Mouse (Mus musculus) kidney, postnatal 25 days (tissue): ENCODE data around the gene Tpst1.

Source experiments
- DNase-seq, 2 experiments: peaks; one replicate each; pipeline ENCODE4 v3.0.0; 2021; ENCODE audit warnings: mixed read lengths in 2 of 2

Tpst1 gene

DNA sequence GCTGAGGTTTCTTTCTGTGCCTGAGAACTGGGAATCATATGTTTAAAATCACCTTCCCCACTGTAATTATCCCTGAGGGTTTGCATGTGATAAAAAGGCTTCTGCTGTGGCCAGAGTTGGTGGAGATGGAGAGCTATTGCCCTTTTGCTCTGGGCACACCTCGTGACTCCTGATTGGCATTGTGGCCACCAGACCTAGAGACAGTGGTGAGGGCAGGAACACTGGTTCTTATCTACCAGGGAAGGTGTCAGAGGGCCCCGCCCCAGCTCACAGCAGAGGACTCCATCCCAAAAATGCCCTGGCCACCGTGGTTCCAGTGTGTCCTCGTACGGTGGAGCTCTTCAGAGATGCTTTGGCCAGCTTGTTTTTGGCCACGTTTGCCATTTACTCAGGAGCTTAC is 20.2 kb upstream of the Tpst1 start:
- no peak for DNase-seq

DNA sequence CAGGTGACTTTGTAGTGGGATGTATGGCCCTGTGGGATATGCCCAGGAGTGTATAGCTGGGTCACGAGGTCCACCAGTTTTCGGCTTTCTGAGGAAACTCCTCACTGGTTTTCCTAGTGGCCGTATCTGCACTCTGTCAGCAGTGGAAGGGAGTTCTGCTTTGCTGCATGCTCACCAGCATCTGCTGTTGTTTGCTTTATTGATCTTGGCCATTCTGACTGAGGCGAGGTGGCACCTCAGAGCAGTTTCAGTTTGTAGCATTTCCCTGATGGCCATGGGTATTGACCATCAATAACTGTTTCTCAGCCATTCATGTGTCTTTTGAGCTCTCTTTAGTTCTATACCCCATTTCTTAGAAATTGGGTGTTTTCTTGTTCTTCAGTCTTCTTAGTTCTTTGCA is 17.4 kb upstream of the Tpst1 start:
- DNase-seq = no peak

DNA sequence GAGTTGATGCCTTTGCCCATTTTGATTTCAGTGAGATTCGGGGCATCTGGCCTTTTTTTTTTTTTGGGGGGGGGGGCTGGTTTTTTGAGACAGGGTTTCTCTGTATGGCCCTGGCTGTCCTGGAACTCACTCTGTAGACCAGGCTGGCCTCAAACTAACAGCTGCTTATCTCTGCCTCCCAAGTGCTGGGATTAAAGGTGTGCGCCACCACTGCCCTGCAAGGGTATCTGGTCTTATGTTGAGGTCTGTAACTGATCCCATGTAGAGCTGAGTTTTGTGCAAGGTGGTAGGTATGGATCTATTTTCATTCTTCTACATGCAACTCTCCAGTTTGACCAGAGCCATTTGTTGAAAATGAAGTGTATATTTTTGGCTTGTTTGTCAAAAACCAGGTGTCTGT is 16.8 kb upstream of the Tpst1 start:
- no peak for DNase-seq

DNA sequence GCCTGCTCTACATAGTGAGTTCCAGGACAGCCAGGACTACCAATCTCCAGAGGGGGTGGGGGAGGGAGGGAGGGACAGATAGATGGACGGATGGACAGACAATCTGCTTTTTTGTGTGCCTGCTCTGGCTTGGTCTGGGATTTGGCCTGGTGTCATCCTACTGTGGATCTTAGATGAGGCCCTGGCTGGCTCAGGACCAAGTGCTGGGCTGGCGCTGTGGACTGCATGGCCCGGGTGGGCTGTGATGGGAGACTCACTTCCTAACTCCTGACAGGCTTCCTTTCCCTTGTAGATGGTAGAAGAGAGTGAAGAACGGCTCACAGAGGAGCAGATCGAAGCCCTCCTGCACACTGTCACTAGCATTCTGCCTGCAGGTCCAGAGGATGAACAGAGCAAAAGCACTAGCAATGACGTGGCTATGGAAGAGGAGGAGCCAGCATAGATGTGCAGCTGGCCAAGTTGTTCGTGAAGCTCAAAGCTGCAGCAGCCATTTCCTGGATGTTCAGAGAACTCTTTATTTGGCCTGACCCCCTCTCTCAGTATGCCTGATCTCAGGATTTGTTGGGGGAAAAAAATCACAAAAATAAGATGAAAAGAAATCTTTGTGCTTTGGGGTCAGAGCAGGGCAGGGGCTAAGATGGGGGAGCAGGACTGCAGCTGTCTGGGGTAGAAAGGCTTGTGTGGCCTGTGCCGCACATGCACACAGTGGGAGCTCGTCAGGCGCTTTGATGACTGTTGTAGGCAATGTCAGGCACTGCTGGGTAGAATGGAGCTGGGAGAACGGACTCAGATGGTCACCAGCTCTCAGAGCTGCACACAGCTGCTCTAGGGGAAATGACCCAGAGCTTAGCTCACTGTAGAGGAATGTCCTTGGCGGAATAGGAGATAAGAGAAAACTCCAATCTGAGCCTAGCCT is 13.5 kb upstream of the Tpst1 start:
- DNase-seq = peak in 1 of 2 experiments; percentile 20

DNA sequence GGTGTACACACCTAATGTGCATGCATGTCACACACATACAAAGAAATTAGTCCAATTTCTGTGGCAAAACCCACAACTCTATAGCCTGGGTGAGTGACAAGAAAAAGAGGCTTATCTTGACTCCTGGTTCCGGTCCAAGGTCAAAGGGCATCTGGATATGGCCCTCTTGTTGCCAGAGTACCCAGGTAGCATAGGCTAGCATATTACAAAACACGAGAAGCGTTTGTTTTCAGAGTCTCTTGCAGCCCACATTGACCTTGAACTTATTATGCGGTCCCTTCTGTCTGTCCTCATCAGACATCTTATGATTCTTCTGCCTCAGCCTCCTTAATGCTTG is 12.8 kb upstream of the Tpst1 start:
- DNase-seq = no peak

DNA sequence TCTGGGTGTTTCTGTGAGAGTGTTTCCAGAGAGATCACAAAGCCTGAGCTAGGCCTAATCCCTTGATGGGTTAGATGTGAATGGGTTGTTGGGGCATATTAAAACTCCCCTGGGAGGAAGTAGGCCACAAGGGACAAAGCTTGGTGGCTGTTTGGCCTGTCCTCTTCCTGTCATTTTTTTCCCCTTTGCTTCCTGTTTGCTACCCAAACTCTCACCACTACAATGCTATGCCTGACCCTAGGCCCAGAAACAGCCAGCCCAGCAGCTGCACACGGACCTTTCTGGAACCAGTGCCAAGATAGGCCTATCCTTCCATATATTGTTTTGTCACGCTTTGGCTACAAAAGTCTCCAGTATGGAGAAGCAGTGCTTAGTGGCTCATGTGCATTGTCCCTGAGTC is 11.0 kb upstream of the Tpst1 start:
- peak in 1 of 2 experiments; percentile 26 for DNase-seq

DNA sequence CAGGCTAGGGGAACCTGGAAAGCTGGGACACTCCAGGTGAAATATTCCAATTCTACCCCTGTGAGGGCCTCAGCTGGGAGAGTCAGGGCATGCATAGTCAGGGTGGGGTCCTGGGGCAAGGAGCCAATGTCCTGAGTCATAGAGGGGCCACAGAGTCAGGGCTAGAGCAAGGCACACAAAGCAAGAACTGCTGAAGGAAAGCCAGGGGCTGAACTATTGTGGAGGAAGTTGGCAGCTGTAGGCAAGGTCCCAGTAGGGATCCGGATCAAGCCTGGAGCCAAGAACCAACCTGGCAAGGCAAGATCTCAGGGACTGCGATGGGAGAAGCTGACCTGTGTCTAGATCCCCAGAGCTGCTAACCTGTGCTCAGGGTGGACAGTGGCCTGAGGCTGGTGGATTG is 9.4 kb upstream of the Tpst1 start:
- no peak for DNase-seq

DNA sequence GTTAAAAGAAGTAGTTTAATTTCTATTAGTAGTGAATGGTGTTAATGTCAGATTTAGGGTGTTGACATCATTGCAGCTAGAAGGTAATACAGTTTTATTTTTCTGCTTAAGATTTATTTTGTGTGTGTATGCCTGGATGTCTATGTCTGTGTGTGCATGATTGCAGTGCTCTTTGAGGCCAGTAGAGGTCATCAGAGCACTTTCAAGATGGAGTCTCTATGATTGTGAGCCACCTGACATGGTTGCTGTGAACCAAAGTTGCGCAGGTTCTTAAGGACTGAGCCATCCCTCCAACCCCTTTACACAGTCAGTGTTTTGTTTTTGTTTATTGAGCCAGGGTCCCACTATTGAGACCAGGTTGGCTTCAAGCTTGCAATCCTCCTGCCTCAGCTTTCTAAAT is 7.5 kb upstream of the Tpst1 start:
- no peak for DNase-seq

DNA sequence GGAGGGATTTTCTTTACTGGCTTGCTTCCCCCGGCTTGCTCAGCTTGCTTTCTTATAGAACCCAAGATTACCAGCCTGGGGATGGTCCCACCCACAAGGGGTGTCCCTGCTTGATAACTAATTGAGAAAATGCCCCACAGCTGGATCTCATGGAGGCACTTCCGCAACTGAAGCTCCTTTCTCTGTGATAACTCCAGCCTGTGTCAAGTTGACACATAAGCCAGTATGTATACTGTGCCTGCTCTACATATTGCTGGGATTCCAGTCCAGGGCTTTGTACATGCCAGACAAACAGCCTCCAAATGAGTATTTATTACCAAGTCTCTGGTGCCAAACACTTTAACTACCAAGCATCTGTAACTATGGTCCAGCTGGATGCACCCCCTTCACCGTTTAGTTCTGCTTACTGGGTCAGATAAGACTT is 5.3 kb upstream of the Tpst1 start:
- no peak for DNase-seq

DNA sequence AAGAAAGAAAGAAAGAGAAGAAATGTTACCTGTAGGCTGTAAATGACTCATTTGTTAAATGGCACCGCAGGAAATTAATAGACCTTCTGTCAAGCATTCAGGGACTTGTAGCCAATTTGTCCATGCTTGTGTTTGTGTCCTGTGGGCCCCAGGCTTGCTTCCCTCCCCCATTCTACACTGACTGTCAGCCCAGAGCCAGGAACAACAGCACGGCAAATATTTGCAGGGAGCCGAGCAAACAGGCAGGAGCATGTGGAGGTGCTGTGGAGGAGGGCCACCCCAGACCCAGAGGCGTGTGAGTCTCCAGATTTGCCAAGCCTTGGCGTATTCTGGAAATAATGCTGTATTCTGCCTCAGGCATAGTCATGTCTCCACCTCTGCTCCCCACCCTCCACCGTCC is 1.4 kb downstream of the Tpst1 start:
- no peak for DNase-seq

DNA sequence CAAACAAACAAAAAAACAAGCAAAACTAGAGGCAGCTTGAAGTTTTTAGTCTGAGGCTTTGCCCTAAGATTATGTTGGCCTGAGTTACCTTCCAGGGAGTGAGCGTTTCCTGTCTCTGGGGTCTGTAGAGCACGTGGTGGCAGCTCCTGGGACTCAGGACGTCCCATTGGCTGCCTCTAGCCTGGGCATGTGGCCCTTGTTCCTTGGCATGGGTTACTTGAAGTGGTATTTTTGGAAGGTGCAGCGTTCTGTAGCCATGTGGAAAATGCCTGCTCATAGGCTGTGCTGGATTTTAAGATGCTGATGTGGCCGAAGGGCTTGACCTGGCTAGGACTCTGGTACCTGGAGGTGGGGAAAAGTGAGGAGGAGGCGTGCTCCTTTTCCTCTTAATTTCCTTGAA is 3.3 kb downstream of the Tpst1 start:
- DNase-seq = no peak

DNA sequence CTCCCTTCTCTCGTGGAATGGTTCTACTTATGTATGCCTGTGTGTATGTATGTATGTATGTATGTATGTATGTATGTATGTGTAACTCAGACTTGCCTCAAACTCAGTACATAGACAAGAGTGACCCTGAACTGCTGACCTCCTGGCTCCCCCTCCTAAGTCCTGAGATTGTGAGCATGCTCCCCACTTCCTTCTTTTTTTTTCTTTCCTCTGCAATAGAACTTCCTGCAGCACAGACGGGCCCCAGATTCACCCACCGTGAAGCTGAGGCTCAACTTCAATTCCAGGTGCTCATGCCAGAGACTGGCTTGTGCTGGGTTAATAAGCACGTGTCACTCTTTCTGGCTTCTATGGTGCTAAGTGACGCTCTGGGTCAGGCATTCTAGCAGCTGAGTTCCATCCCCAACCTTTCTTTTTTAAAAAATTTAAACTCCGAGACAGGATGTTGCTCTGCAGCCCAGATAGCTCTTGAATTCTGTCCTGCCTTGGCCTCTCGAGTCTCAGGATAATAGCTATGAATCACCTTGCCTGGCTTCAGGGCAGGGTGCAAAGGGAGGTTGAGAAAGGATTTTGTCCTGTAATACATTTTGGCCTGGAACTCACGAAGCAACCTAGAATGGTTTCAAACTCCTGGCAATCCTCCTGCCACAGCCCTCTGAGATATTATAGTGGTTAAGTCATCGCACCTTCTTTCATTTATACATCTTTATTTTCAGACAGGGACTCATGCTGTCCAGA is 5.1 kb downstream of the Tpst1 start:
- DNase-seq = no peak

DNA sequence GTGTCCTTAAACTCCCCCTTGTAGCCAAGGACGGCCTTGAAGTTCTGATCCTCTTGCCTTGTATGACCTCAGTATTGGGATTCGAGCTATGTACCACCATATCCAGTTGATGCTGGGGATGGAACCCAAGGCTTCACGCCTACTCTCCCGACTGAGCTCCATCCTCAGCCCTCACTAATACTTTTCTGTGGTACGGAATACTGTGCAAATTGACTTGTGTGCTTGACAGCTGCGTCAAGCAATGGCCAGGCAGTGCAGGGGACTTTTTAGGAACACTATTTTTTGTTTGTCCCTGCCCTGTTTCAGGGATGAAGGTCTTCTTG is 5.7 kb downstream of the Tpst1 start:
- no peak for DNase-seq

DNA sequence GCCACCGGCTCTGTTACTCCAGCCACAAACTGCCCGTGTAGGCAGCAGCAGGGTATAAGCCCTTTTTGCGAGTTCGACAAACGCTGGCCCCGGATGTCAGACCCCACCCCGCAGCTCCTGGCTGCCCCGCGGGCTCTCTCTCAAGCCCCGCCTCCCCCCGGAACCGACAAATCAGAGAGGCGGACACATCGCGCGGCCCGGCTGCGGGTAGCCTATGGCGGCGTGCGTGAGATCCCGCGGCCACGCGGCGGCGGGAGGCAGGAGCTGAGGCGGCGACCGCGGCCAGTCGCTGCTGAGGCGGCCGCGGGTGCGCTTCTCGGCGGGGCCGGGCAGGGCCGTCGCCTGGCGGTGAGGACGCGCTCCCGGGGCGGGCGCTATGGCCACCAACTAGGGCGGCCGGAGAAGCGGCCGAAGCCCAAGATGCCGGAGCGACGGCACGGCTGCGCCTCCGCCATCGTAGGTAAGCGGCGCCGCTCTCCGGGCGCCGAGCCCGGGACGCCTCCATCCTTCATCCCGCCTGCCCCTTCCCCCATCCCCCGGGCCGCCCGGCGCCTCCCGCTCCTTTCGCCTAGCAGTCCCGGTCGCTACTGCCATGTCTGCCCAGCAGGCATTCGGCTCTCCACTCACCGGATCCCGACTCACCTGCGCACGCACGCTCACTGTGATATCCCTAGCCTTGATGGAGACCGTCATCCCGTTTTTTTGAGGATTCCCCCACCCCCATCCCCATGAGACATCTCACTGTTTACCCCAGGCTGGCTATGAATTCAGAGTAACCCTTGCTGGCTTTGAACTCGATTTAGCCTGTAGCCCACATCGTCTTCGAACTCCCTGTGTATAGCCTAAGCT is 6.3 kb downstream of the Tpst1 start:
- DNase-seq = peak; percentile 92 to 96

DNA sequence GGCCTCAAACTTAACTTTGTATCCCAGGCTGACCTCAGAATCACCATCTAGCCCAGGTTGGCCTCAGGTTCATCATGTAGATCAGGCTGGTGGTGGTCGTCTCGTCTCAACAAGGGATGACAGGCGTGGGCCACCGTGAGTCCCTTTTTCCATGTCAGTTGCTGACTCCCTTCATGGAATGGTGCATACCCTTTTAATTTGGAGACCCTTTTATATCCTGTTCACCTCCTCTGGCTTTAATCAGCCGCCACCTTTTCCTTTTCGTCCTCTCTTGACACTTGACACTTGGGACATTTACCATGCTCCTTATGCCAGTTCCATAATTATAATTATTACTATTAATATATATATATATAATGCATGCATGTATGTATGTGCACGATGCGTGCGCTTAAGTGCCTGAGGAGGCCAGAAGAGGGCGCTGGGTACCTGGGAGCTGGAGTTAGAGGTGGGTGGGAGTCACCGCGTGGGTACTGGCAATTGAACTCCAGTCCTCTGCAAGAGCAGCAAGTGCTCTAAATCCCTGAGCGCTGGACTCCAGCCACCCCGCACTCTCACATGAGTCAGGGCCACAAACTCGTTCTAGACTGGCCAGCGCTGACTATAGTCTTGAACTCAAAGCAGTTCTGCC is 7.0 kb downstream of the Tpst1 start:
- DNase-seq = no peak

DNA sequence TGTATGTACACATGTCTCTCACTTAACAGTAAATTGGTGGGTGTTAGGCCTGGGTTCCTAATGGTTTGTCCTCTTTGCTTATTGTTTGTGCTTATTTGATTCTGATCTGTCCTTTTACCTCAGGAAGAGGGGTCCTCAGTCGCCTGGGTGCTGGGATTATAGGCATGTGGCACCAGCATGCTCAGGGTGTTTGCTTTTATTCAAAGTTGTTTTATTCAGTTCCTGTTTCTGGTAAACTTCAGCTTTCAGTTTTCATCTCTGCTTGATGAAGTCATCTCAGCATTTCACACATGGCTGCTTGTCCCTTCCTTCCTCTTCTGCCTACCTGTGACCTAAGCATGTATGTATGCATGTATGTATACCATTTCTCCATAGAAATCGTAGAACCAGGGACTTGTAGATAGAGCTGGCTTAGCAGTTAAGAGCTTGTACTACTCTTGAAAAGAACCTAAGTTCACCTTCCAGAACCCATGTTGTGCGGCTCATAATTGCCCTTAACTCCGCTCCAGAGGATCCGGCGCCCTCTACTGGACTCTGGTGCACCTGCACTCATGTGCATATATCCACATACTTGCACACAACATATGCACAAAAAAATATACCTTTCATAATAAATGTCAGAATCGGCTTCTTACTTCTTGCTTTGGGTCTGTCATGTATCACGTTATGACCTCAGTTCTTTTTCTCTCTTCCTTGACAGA is 8.2 kb downstream of the Tpst1 start:
- no peak for DNase-seq

DNA sequence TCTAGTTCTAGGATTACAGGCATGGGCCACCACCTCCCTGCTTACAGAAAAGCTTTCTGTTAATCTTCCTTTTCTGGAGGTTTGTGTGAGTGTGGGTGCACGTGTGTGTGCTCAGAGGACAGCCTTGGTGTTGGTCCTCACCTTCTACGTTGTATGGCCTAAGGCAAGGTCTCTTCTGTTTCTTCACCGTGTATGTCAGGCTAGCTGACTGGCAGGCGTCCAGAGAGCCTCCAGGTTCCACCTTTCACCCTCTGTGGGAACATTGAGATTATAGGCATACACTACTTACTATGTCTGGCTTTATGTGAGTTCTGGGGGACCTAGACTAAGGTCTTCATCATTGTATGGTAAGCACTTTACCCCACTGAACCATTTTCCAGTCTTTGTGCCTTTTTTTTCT is 9.3 kb downstream of the Tpst1 start:
- DNase-seq = no peak

DNA sequence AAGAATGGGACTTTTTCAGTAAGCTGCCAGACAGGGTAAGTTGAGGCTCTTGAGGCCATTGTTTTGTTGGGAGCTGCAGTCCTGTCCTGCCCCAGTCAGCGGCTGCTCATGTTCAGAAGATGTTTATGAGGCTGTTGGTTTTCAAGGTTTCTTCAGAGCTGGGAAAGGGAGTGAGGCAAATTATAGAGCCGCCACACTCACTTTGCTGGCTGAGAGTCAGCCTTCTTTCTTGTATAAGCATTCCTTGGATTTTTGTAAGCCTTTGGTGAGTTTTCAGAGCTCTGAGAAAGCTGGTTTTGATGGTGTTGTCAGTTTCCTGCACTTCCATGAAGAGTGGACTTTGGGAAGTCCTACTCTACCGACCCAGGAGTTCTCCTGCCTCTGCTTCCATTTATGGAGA is 11.1 kb downstream of the Tpst1 start:
- no peak for DNase-seq

DNA sequence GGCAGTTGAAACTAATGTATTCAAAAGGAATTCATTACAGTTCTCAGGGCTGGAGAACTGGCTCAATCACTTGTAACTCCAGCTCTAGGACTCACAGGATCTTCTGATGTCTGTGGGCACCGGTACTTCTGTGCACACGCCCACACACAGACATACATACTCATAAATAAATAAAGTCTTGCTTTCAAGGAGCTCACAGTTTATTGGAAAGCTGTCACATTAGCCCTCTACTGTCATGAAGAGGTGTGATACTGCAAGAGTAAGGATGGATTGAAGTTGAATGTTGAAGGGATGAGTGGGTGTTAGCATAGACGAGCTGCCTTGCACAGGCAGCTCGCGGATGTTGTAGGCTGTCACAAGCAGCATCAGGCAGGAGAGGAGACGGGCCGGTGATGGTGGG is 14.9 kb downstream of the Tpst1 start:
- no peak for DNase-seq

DNA sequence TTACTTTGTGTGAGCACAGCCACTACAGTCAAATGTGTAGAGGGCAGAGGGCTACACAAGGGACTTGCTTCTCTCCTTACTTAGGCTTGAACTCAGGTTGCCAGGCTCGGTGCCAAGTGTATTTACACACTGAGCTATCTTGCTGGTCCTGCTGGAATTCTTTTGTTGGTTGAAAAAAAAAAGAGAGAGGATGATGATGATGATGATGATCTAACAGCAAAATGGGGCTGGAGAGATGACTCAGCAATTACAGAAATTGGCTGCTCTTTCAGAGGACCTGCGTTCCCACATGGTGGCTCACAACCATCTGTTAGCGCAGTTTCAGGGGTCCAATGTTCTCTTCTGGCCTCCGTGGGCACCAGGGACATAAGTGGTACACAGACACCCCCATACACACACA is 15.5 kb downstream of the Tpst1 start:
- DNase-seq = no peak

DNA sequence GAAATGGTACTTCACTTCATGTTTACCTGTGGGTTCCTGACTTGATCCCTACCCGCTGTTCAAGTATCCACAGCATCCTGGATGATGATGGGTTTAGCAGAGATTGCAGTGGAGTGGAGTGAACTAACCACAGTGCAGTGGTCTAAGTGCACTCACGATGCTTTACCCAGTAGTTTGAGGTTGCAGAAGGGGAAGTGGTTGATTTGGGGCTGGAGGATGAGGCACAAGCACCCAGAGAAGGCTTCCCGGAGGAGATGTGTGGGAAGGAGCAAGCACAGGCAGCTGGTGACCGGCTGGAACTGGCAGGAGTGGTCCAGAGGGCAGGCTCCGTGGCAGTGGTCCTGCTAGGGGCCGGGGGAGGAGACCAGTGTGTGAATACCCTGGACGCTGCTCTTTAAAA is 16.1 kb downstream of the Tpst1 start:
- no peak for DNase-seq

DNA sequence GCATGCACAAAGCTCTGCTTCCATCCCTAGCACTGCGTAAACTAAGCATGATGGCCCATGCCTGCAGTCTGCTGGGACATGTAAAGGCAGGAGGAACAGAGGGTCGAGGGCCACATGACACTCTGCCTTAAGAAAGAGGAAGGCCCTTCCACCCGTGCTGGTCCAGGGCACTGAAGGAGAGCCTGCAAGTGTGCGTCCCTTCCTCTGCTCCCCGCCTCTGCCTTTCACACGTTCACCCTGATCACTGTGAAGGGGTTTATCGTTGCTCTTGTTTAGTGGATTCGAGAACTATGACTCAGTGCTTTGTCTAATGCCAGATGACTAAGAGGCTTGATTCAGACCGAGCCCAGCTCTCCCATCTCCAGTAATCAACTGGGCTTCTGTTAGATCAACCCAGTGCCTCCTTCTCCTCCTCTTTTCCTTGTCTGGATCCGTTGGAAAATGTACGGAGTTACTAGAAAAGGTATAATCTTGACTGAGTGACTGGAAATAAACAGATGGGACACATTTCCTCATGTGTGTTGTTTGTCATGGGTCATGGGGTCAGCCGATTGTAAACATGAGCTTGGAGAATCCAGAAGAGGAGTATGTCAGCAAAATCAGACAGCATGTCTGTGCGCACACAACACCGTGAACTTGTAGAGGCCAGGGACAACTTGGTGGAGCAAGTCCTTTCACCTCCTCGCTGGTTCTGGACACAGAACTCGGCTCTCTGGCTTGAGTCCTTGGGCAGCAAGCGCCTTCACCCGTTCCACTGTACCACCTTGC is 16.7 kb downstream of the Tpst1 start:
- DNase-seq = no peak
